Mouse (Mus musculus) WW6 (cell line): ENCODE data around the gene Traf3ip3.

Experiments used
- DNase-seq: peaks from one replicate; pipeline ENCODE4 v3.0.0-alpha.2; 2013; ENCODE audit warnings: low read depth, low spot score

Gene Traf3ip3

GRCm38 (mm10) chr1:193207503-193207902 is 6.0 kb upstream of the Traf3ip3 start, which contains the start of gene Lamb3:
Lamb3 (plus strand) TSS chr1:193207699.
- no peak for DNase-seq

GRCm38 (mm10) chr1:193205431-193205830 is 3.9 kb upstream of the Traf3ip3 start:
- no peak for DNase-seq

- no peak for DNase-seq
Observed at GRCm38 (mm10) chr1:193203821-193204220, 2.3 kb upstream of the Traf3ip3 start.

- DNase-seq: no peak
Observed at GRCm38 (mm10) chr1:193200640-193201382, 692 bp downstream of the Traf3ip3 start.

GRCm38 (mm10) chr1:193198312-193198711 is 3.2 kb downstream of the Traf3ip3 start:
- no peak for DNase-seq

- no peak for DNase-seq
Observed at GRCm38 (mm10) chr1:193197494-193198205, 3.9 kb downstream of the Traf3ip3 start.

- DNase-seq: no peak
Observed at GRCm38 (mm10) chr1:193195169-193195810, 6.2 kb downstream of the Traf3ip3 start.

- no peak for DNase-seq
Observed at GRCm38 (mm10) chr1:193194416-193195140, 6.9 kb downstream of the Traf3ip3 start.

- DNase-seq: no peak
Observed at GRCm38 (mm10) chr1:193191675-193192283, 9.7 kb downstream of the Traf3ip3 start.

- no peak for DNase-seq
Observed at GRCm38 (mm10) chr1:193189771-193190170, 11.7 kb downstream of the Traf3ip3 start.

- DNase-seq: no peak
Observed at GRCm38 (mm10) chr1:193189151-193189621, 12.3 kb downstream of the Traf3ip3 start.

- DNase-seq: no peak
Observed at GRCm38 (mm10) chr1:193188257-193188656, 13.2 kb downstream of the Traf3ip3 start.

GRCm38 (mm10) chr1:193181104-193181503 is 20.4 kb downstream of the Traf3ip3 start:
- no peak for DNase-seq

GRCm38 (mm10) chr1:193174143-193174733 is 27.3 kb downstream of the Traf3ip3 start:
- DNase-seq: no peak

GRCm38 (mm10) chr1:193173810-193174129 is 27.7 kb downstream of the Traf3ip3 start:
- no peak for DNase-seq

- peak; percentile 93 for DNase-seq
Observed at GRCm38 (mm10) chr1:193172991-193173809, 28.3 kb downstream of the Traf3ip3 start.

GRCm38 (mm10) chr1:193169856-193170255 is 31.6 kb downstream of the Traf3ip3 start:
- no peak for DNase-seq

GRCm38 (mm10) chr1:193169228-193169627 is 32.3 kb downstream of the Traf3ip3 start:
- no peak for DNase-seq

- DNase-seq: no peak
Observed at GRCm38 (mm10) chr1:193167746-193168145, 33.8 kb downstream of the Traf3ip3 start, which contains the start of gene A130010J15Rik. A130010J15Rik (plus strand) TSS chr1:193168046.
